Mouse (Mus musculus): ENCODE measurements around the gene Pgrmc1.

DNA sequence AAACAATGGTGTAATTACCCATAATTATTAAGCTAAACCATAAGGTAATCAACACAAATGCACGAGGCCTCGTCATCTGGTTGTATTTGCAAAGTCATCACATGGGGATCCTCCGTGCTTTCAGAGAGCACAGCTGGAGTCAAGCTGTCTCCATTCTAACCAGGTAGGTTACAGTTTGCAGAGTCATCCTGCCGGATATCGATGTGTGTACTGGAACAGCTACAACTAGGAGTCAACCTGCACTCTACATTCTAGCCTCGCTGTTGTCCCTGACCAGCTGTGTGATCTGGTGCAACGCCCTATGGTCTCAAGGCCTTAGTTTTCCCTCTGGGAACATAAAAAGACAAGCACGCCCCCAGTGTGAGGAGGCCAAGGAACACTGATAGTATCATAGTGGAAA, 2.1 kb downstream of the Pgrmc1 start:
- TF ChIP-seq CTCF (conservative IDR thresholded peaks at IDR 0.05; ENCODE audit: insufficient read depth, insufficient read length, low read depth, low read length), result no peak
- TF ChIP-seq POLR2A (IDR thresholded peaks at IDR 0.05; ENCODE audit: low read depth, low read length), result no peak

All from kidney, adult 2 months (tissue).